Mouse (Mus musculus) MEL (cell line): ENCODE results near the gene Gnat2. TPM values are rescaled to one million over a fixed set of nuclear protein-coding genes. Genes with fewer than 3 reads are reported as not detected.

Experiments
- DNase-seq: peaks from one replicate; pipeline ENCODE4 v3.0.0; 2011; ENCODE audit warnings: low read depth, low spot score
- H3K27ac ChIP-seq: 2 replicates; pipeline ENCODE4 v1.5.1; 2012; ENCODE audit warnings: low read depth, mild to moderate bottlenecking, control low read depth, low read length, moderate library complexity; ENCODE audit not compliant: control insufficient read depth
- H3K27me3 ChIP-seq, 2 experiments: fragments of 150-350 bp in 1 of 2; sonication (generic) in 1 of 2; 2 replicates each; pipeline ENCODE4 v1.6.1; 2012; ENCODE audit warnings: low read length in 2 of 2, mild to moderate bottlenecking in 2 of 2, improper control_type of control experiment in 1 of 2, moderate library complexity in 1 of 2; ENCODE audit not compliant: insufficient read depth in 2 of 2, control insufficient read depth in 1 of 2
- H3K36me3 ChIP-seq, 2 experiments: 2 replicates each; pipeline ENCODE4 v1.6.1; 2012 to 2014; ENCODE audit warnings: low read length in 2 of 2, improper control_type of control experiment in 1 of 2, inconsistent platforms in 1 of 2, mild to moderate bottlenecking in 1 of 2; ENCODE audit not compliant: insufficient read depth in 2 of 2, control insufficient read depth in 1 of 2
- H3K4me1 ChIP-seq, 2 experiments: fragments of 150-350 bp in 1 of 2; sonication (generic) in 1 of 2; 2 replicates each; pipeline ENCODE4 v1.6.1; 2012; ENCODE audit warnings: low read length in 2 of 2, improper control_type of control experiment in 1 of 2, mild to moderate bottlenecking in 1 of 2; ENCODE audit not compliant: insufficient read depth in 2 of 2, control insufficient read depth in 1 of 2
- H3K4me3 ChIP-seq, 2 experiments: fragments of 150-350 bp in 1 of 2; sonication (generic) in 1 of 2; 2 replicates each; pipeline ENCODE4 v1.5.1; 2012; ENCODE audit warnings: low read depth in 2 of 2, low read length in 2 of 2, mild to moderate bottlenecking in 2 of 2, moderate library complexity in 2 of 2, control low read depth in 1 of 2, improper control_type of control experiment in 1 of 2; ENCODE audit not compliant: control insufficient read depth in 1 of 2, insufficient read depth in 1 of 2
- H3K79me2 ChIP-seq: 2 replicates; pipeline ENCODE4 v1.6.1; 2012; ENCODE audit warnings: mild to moderate bottlenecking, low read length, moderate library complexity; ENCODE audit not compliant: control insufficient read depth, poor library complexity, insufficient read depth
- H3K9ac ChIP-seq: 2 replicates; pipeline ENCODE4 v1.6.1; 2012; ENCODE audit warnings: low read depth, mild to moderate bottlenecking, control low read depth, low read length, moderate library complexity; ENCODE audit not compliant: control insufficient read depth, poor library complexity, severe bottlenecking
- H3K9me3 ChIP-seq: fragments of 150-350 bp; sonication (generic); replicated peaks from 2 replicates; pipeline ENCODE4 v1.6.1; 2012; ENCODE audit warnings: mild to moderate bottlenecking, low read length, improper control_type of control experiment, moderate library complexity; ENCODE audit not compliant: insufficient read depth
- ELF1 ChIP-seq: IDR thresholded peaks from 2 replicates; pipeline ENCODE4 v1.6.1; 2014; ENCODE audit warnings: low read depth, mild to moderate bottlenecking, inconsistent platforms, low read length, improper control_type of control experiment, moderate library complexity
- GABPA ChIP-seq: IDR thresholded peaks from 2 replicates; pipeline ENCODE4 v1.6.1; 2012; ENCODE audit warnings: low read depth, mild to moderate bottlenecking, inconsistent platforms, low read length, improper control_type of control experiment, moderate library complexity
- GATA1 ChIP-seq: IDR thresholded peaks from 2 replicates; pipeline ENCODE4 v1.6.1; 2011; ENCODE audit warnings: low read depth, low read length, improper control_type of control experiment
- HCFC1 ChIP-seq: IDR thresholded peaks from 2 replicates; pipeline ENCODE4 v1.6.1; 2012; ENCODE audit warnings: low read depth, mild to moderate bottlenecking, inconsistent platforms, low read length, improper control_type of control experiment, moderate library complexity
- JUND ChIP-seq: IDR thresholded peaks from 2 replicates; pipeline ENCODE4 v1.6.1; 2011; ENCODE audit warnings: low read depth, mild to moderate bottlenecking, improper control_type of control experiment, low read length
- MAX ChIP-seq: IDR thresholded peaks from 2 replicates; pipeline ENCODE4 v1.6.1; 2011; ENCODE audit warnings: low read length, improper control_type of control experiment
- MAZ ChIP-seq: IDR thresholded peaks from 2 replicates; pipeline ENCODE4 v1.6.1; 2012; ENCODE audit warnings: low read depth, mild to moderate bottlenecking, inconsistent platforms, low read length, improper control_type of control experiment
- MEF2A ChIP-seq: IDR thresholded peaks from 2 replicates; pipeline ENCODE4 v1.6.1; 2014; ENCODE audit warnings: low read depth, mild to moderate bottlenecking, inconsistent platforms, low read length, improper control_type of control experiment; ENCODE audit not compliant: poor library complexity, insufficient replicate concordance, severe bottlenecking; ENCODE audit errors: extremely low read depth
- MXI1 ChIP-seq: IDR thresholded peaks from 2 replicates; pipeline ENCODE4 v1.6.1; 2011; ENCODE audit warnings: mild to moderate bottlenecking, low read depth, low read length, improper control_type of control experiment
- MYC ChIP-seq: IDR thresholded peaks from 2 replicates; pipeline ENCODE4 v1.6.1; 2011; ENCODE audit warnings: low read depth, mild to moderate bottlenecking, low read length, improper control_type of control experiment, moderate library complexity
- NELFE ChIP-seq: IDR thresholded peaks from 2 replicates; pipeline ENCODE4 v1.6.1; 2011; ENCODE audit warnings: low read depth, low read length, improper control_type of control experiment
- POLR2A ChIP-seq, 2 experiments: IDR thresholded peaks; 2 replicates each; pipeline ENCODE4 v1.6.1; 2011 to 2012; ENCODE audit warnings: low read length in 2 of 2, mild to moderate bottlenecking in 2 of 2, control low read depth in 1 of 2, improper control_type of control experiment in 1 of 2, low read depth in 1 of 2, moderate library complexity in 1 of 2; ENCODE audit not compliant: control insufficient read depth in 1 of 2, insufficient read depth in 1 of 2, poor library complexity in 1 of 2
- RAD21 ChIP-seq: IDR thresholded peaks from 2 replicates; pipeline ENCODE4 v1.6.1; 2011; ENCODE audit warnings: mild to moderate bottlenecking, low read depth, low read length, improper control_type of control experiment
- RCOR1 ChIP-seq: IDR thresholded peaks from 2 replicates; pipeline ENCODE4 v1.6.1; 2012; ENCODE audit warnings: low read depth, mild to moderate bottlenecking, inconsistent platforms, low read length, improper control_type of control experiment
- SIN3A ChIP-seq: IDR thresholded peaks from 2 replicates; pipeline ENCODE4 v1.6.1; 2012; ENCODE audit warnings: low read length, improper control_type of control experiment, inconsistent platforms
- SMC3 ChIP-seq: IDR thresholded peaks from 2 replicates; pipeline ENCODE4 v1.6.1; 2011; ENCODE audit warnings: low read depth, low read length, improper control_type of control experiment
- TBP ChIP-seq: IDR thresholded peaks from 2 replicates; pipeline ENCODE4 v1.8.0; 2011; ENCODE audit warnings: low read depth, low read length, improper control_type of control experiment
- TCF12 ChIP-seq: IDR thresholded peaks from 2 replicates; pipeline ENCODE4 v1.6.1; 2014; ENCODE audit warnings: low read depth, mild to moderate bottlenecking, inconsistent platforms, low read length, improper control_type of control experiment, moderate library complexity
- USF1 ChIP-seq: IDR thresholded peaks from 2 replicates; pipeline ENCODE4 v1.6.1; 2014; ENCODE audit warnings: low read depth, mild to moderate bottlenecking, inconsistent platforms, low read length, improper control_type of control experiment, moderate library complexity
- ZMIZ1 ChIP-seq: IDR thresholded peaks from 2 replicates; pipeline ENCODE4 v1.6.1; 2012; ENCODE audit warnings: low read depth, mild to moderate bottlenecking, inconsistent platforms, low read length, improper control_type of control experiment, moderate library complexity
- polyA plus RNA-seq, 2 experiments: library from polyadenylated mRNA; stranded (reverse) in 1 of 2; unstranded in 1 of 2; fragments of >175 nt in 1 of 2; fragments of >200 nt in 1 of 2; gene quantifications; 2 replicates each; pipeline versions ENCODE4 v1.2.1 to v1.2.4; 2012; ENCODE audit warnings: low replicate concordance in 2 of 2, low read depth in 1 of 2; ENCODE audit not compliant: insufficient read length in 2 of 2, insufficient read depth in 1 of 2, missing spikeins in 1 of 2
- total RNA-seq: library from RNA; depleted of rRNA; stranded (reverse); fragments of 300-350 nt; gene quantifications from 2 replicates; pipeline ENCODE4 v1.2.3, GENCODE M21; 2012

The Gnat2 gene
- total and polyA plus RNA-seq, 3 experiments, result 4.7 to 12.4 TPM; not detected in 1

DNA sequence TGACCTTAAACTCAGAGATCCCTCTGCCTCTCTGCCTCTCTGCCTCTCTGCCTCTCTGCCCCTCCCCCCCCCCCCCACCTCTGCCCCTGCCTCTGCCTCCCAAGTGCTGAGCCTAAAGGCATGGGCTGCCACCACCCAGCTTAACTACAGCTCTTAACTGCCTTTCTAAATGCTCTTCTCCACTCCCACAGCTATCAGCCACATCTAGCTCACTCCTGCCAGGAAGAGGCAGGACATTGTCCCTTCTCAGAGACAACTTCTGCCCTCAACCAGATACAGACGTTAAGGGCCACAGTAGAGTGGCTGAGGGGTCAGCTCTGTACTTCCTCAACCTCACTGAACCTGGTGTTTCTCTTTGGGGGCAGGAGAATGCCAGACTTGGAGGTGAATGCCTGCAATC, 23.8 kb upstream of the Gnat2 start:
- DNase-seq, result no peak
- H3K27ac ChIP-seq, result no peak overlapping the region
- peaks cover 0 to 7% of the 10 kb centered on the region in 2 experiments; a peak in 2 of 4 replicates for H3K36me3 ChIP-seq
- no peaks in the 10 kb centered on the region for H3K9me3 ChIP-seq
- no peaks in the 10 kb centered on the region for H3K79me2 ChIP-seq
- TF ChIP-seq TCF12 (no peak), NELFE (0 out of 2 replicates have a peak, but pooled peaks have one; percentile 1), RAD21 (no peak)
- H3K4me3 ChIP-seq, result no peak overlapping the region
- H3K9ac ChIP-seq, result no peak overlapping the region
- H3K27me3 ChIP-seq, result no peaks in the 10 kb centered on the region
- H3K4me1 ChIP-seq, result peaks cover 4 to 9% of the 10 kb centered on the region in 2 experiments; a peak in 3 of 4 replicates

DNA sequence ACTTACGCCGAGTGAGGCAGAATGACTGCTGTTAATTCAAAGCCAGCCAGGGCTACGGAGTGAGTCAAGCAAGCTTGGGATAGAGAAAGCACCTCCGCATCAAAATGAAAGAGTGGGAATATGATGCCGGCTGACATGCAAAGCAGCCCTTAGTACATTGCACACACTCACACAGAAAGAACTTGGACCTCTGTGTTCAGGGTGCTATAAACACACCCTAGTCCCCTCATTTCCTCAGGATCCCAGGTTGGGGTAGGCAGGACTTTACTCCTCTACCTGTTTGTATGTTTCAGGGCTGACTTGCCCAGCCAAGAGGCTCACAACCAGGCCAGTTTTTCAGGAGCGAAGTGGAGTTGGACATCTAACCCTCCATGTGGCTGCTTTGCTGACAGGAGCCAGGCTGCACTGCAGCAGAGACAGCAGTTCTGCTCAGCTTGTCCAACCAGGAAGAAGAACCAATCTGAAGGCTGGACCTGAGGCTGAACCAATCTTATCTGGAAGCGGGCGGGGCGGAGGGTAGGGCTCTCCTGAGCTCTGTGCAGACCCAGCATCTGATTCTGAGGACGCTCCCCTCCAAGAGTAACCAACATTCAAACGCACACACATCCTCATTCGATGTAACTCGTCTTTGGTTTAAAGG, 23.2 kb upstream of the Gnat2 start:
- Histone ChIP-seq H3K36me3 (peaks cover 0 to 7% of the 10 kb centered on the region in 2 experiments; a peak in 2 of 4 replicates), H3K27ac (no peak overlapping the region), H3K27me3 (no peaks in the 10 kb centered on the region), H3K9me3 (no peaks in the 10 kb centered on the region), H3K9ac (peak overlapping the region; percentile 60), H3K4me3 (peak overlapping the region; percentile 52 to 53), H3K79me2 (no peaks in the 10 kb centered on the region), H3K4me1 (peaks cover 4 to 9% of the 10 kb centered on the region in 2 experiments; a peak in 3 of 4 replicates)
- TF ChIP-seq HCFC1, result 0 out of 2 replicates have a peak, but pooled peaks have one; percentile 27
- TF ChIP-seq JUND, result no peak
- no peak for TF ChIP-seq MEF2A
- peak; percentile 54; the same call in 1 of the 2 replicates for TF ChIP-seq RCOR1
- TF ChIP-seq NELFE, result 0 out of 2 replicates have a peak, but pooled peaks have one; percentile 24
- TF ChIP-seq TBP, result no peak; the same call in 1 of the 2 replicates
- TF ChIP-seq SIN3A, result peak; percentile 63
- peak; percentile 37; the same call in 1 of the 2 replicates for TF ChIP-seq GATA1
- no peak for TF ChIP-seq USF1
- peak; percentile 46 for TF ChIP-seq MAX
- TF ChIP-seq TCF12, result 0 out of 2 replicates have a peak, but pooled peaks have one; percentile 26
- TF ChIP-seq POLR2A (IDR thresholded peaks at IDR 0.05; ENCODE audit: control insufficient read depth in 1 of 2, insufficient read depth in 1 of 2, low read depth in 1 of 2, low read length in 2 of 2, poor library complexity in 1 of 2), result peak in 1 of 2 experiments; percentile 51; a peak in 1 of 4 replicates
- peak; percentile 66 for TF ChIP-seq MAZ
- TF ChIP-seq ELF1, result peak; percentile 76
- TF ChIP-seq MYC, result 0 out of 2 replicates have a peak, but pooled peaks have one; percentile 54
- no peak for TF ChIP-seq ZMIZ1
- 0 out of 2 replicates have a peak, but pooled peaks have one; percentile 11 for TF ChIP-seq SMC3
- no peak for TF ChIP-seq GABPA
- TF ChIP-seq MXI1, result peak; percentile 70
- DNase-seq, result peak; percentile 91
